Mouse (Mus musculus): Measurements from ENCODE around the gene Gm36245. TPM values are rescaled to one million over a fixed set of nuclear protein-coding genes. Genes with fewer than 3 reads are reported as not detected.

Gene Gm36245
- not detected in 2 replicates for polyA plus RNA-seq (2012; rRNA removed)

- no peak within 1 kb of the TSS for H3K27ac ChIP-seq (ENCODE audit: insufficient read depth, low read length)
- WGBS: 76% methylated on average over 1 of the region's 1 CpGs
- H3K4me3 ChIP-seq (replicated peaks; ENCODE audit: insufficient read depth, low read depth, low read length): no peak within 1 kb of the TSS
These were observed at the start of gene Gm36245 for GRCm38 (mm10) chr15:77598958-77599357. Gene Gm36245 (plus strand): TSS chr15:77599258.

GRCm38 (mm10) chr15:77561792-77562191 lies 37.3 kb upstream of the Gm36245 start, which contains the start of gene 1700025B11Rik:
Gene 1700025B11Rik (minus strand): TSS chr15:77561892.
- no peak for DNase-seq
- Histone ChIP-seq H3K4me3 (replicated peaks; ENCODE audit: insufficient read depth, low read depth, low read length) (no peak within 1 kb of the TSS), H3K4me1 (ENCODE audit: control insufficient read depth, insufficient read depth, low read length) (no peaks in the 10 kb centered on the region), H3K27ac (ENCODE audit: insufficient read depth, low read length) (no peak within 1 kb of the TSS), H3K27me3 (ENCODE audit: control insufficient read depth, insufficient read depth, low read length) (no peaks in the 10 kb centered on the region)
- TF ChIP-seq CTCF (IDR thresholded peaks at IDR 0.05; ENCODE audit: borderline replicate concordance, insufficient read depth, low read depth, low read length) (no peak), POLR2A (IDR thresholded peaks at IDR 0.05; ENCODE audit: borderline replicate concordance, insufficient read depth, low read length) (no peak)

More at GRCm38 (mm10) chr15:77598958-77599357, at the start of gene Gm36245:
- H3K4me1 ChIP-seq (ENCODE audit: control insufficient read depth, insufficient read depth, low read length): no peaks in the 10 kb centered on the region
- TF ChIP-seq POLR2A (IDR thresholded peaks at IDR 0.05; ENCODE audit: borderline replicate concordance, insufficient read depth, low read length) (no peak), CTCF (IDR thresholded peaks at IDR 0.05; ENCODE audit: borderline replicate concordance, insufficient read depth, low read depth, low read length) (no peak)
- H3K27me3 ChIP-seq (ENCODE audit: control insufficient read depth, insufficient read depth, low read length): no peaks in the 10 kb centered on the region
- no peak for DNase-seq

- TF ChIP-seq CTCF (IDR thresholded peaks at IDR 0.05; ENCODE audit: borderline replicate concordance, insufficient read depth, low read depth, low read length) (no peak), POLR2A (IDR thresholded peaks at IDR 0.05; ENCODE audit: borderline replicate concordance, insufficient read depth, low read length) (no peak)
- H3K27me3 ChIP-seq (ENCODE audit: control insufficient read depth, insufficient read depth, low read length): no peaks in the 10 kb centered on the region
- no peak overlapping the region for H3K4me3 ChIP-seq (replicated peaks; ENCODE audit: insufficient read depth, low read depth, low read length)
- DNase-seq: no peak
- H3K4me1 ChIP-seq (ENCODE audit: control insufficient read depth, insufficient read depth, low read length): no peaks in the 10 kb centered on the region
- no peak overlapping the region for H3K27ac ChIP-seq (ENCODE audit: insufficient read depth, low read length)
These were observed 35.8 kb upstream of the Gm36245 start for GRCm38 (mm10) chr15:77563219-77563618.

GRCm38 (mm10) chr15:77578801-77579200 lies 20.3 kb upstream of the Gm36245 start:
- no peaks in the 10 kb centered on the region for H3K27me3 ChIP-seq (ENCODE audit: control insufficient read depth, insufficient read depth, low read length)
- no peak for TF ChIP-seq POLR2A (IDR thresholded peaks at IDR 0.05; ENCODE audit: borderline replicate concordance, insufficient read depth, low read length)
- TF ChIP-seq CTCF (IDR thresholded peaks at IDR 0.05; ENCODE audit: borderline replicate concordance, insufficient read depth, low read depth, low read length): no peak
- no peaks in the 10 kb centered on the region for H3K4me1 ChIP-seq (ENCODE audit: control insufficient read depth, insufficient read depth, low read length)
- no peak overlapping the region for H3K27ac ChIP-seq (ENCODE audit: insufficient read depth, low read length)
- DNase-seq: no peak
- no peak overlapping the region for H3K4me3 ChIP-seq (replicated peaks; ENCODE audit: insufficient read depth, low read depth, low read length)
- 93% methylated on average over 2 of the region's 2 CpGs for WGBS

- TF ChIP-seq POLR2A (IDR thresholded peaks at IDR 0.05; ENCODE audit: borderline replicate concordance, insufficient read depth, low read length) (no peak), CTCF (IDR thresholded peaks at IDR 0.05; ENCODE audit: borderline replicate concordance, insufficient read depth, low read depth, low read length) (no peak)
- H3K27ac ChIP-seq (ENCODE audit: insufficient read depth, low read length): no peak overlapping the region
- no peak for DNase-seq
- H3K4me3 ChIP-seq (replicated peaks; ENCODE audit: insufficient read depth, low read depth, low read length): no peak overlapping the region
- H3K27me3 ChIP-seq (ENCODE audit: control insufficient read depth, insufficient read depth, low read length): no peaks in the 10 kb centered on the region
- WGBS: 96% methylated on average over 4 of the region's 4 CpGs
- H3K4me1 ChIP-seq (ENCODE audit: control insufficient read depth, insufficient read depth, low read length): no peaks in the 10 kb centered on the region
These were observed 19.7 kb upstream of the Gm36245 start for GRCm38 (mm10) chr15:77579311-77579710.

GRCm38 (mm10) chr15:77581681-77582080 lies 17.4 kb upstream of the Gm36245 start:
- Histone ChIP-seq H3K4me3 (replicated peaks; ENCODE audit: insufficient read depth, low read depth, low read length) (no peak overlapping the region), H3K27me3 (ENCODE audit: control insufficient read depth, insufficient read depth, low read length) (no peaks in the 10 kb centered on the region), H3K4me1 (ENCODE audit: control insufficient read depth, insufficient read depth, low read length) (no peaks in the 10 kb centered on the region), H3K27ac (ENCODE audit: insufficient read depth, low read length) (no peak overlapping the region)
- TF ChIP-seq CTCF (IDR thresholded peaks at IDR 0.05; ENCODE audit: borderline replicate concordance, insufficient read depth, low read depth, low read length) (no peak), POLR2A (IDR thresholded peaks at IDR 0.05; ENCODE audit: borderline replicate concordance, insufficient read depth, low read length) (no peak)
- DNase-seq: no peak
- WGBS: 10% methylated on average over 1 of the region's 1 CpGs

- Histone ChIP-seq H3K4me3 (replicated peaks; ENCODE audit: insufficient read depth, low read depth, low read length) (no peak overlapping the region), H3K27ac (ENCODE audit: insufficient read depth, low read length) (no peak overlapping the region), H3K4me1 (ENCODE audit: control insufficient read depth, insufficient read depth, low read length) (no peaks in the 10 kb centered on the region), H3K27me3 (ENCODE audit: control insufficient read depth, insufficient read depth, low read length) (no peaks in the 10 kb centered on the region)
- no peak for DNase-seq
- no peak for TF ChIP-seq POLR2A (IDR thresholded peaks at IDR 0.05; ENCODE audit: borderline replicate concordance, insufficient read depth, low read length)
- no peak for TF ChIP-seq CTCF (IDR thresholded peaks at IDR 0.05; ENCODE audit: borderline replicate concordance, insufficient read depth, low read depth, low read length)
These were observed 12.0 kb upstream of the Gm36245 start for GRCm38 (mm10) chr15:77587026-77587425.

- H3K27me3 ChIP-seq (ENCODE audit: control insufficient read depth, insufficient read depth, low read length): no peaks in the 10 kb centered on the region
- no peaks in the 10 kb centered on the region for H3K4me1 ChIP-seq (ENCODE audit: control insufficient read depth, insufficient read depth, low read length)
- TF ChIP-seq POLR2A (IDR thresholded peaks at IDR 0.05; ENCODE audit: borderline replicate concordance, insufficient read depth, low read length): no peak
- no peak for TF ChIP-seq CTCF (IDR thresholded peaks at IDR 0.05; ENCODE audit: borderline replicate concordance, insufficient read depth, low read depth, low read length)
- no peak for DNase-seq
- H3K4me3 ChIP-seq (replicated peaks; ENCODE audit: insufficient read depth, low read depth, low read length): no peak overlapping the region
- H3K27ac ChIP-seq (ENCODE audit: insufficient read depth, low read length): no peak overlapping the region
These were observed 10.1 kb upstream of the Gm36245 start for GRCm38 (mm10) chr15:77588981-77589380.

All from cerebellum, adult 2 months (tissue).